Mouse (Mus musculus) CH12.LX (cell line): Measurements from ENCODE around the gene Zcchc24. TPM values are rescaled to one million over a fixed set of nuclear protein-coding genes. Genes with fewer than 3 reads are reported as not detected.

Experiments used
- DNase-seq: peaks from one replicate; pipeline ENCODE4 v3.0.0-alpha.2; 2013; ENCODE audit errors: extremely low read depth
- H3K27ac ChIP-seq: 2 replicates; pipeline ENCODE4 v1.5.1; 2012; ENCODE audit warnings: low read depth, mild to moderate bottlenecking, control low read depth, moderate library complexity; ENCODE audit not compliant: insufficient read depth
- H3K27me3 ChIP-seq: replicated peaks from 2 replicates; pipeline ENCODE3; 2012; ENCODE audit warnings: inconsistent platforms
- H3K36me3 ChIP-seq, 2 experiments: replicated peaks in 1 of 2; 2 replicates each; pipeline versions ENCODE3 to v1.6.1; 2012; ENCODE audit warnings: inconsistent platforms in 1 of 2, low read length in 1 of 2, mild to moderate bottlenecking in 1 of 2, mixed read lengths in 1 of 2, moderate library complexity in 1 of 2; ENCODE audit not compliant: control insufficient read depth in 1 of 2, insufficient read depth in 1 of 2
- H3K4me1 ChIP-seq, 2 experiments: 2 replicates each; pipeline ENCODE4 v1.6.1; 2012; ENCODE audit warnings: inconsistent platforms in 1 of 2, moderate library complexity in 1 of 2; ENCODE audit not compliant: insufficient read depth in 2 of 2, control insufficient read depth in 1 of 2
- H3K4me2 ChIP-seq: 2 replicates; pipeline ENCODE4 v1.6.1; 2012; ENCODE audit warnings: low read depth, mild to moderate bottlenecking, control low read depth; ENCODE audit not compliant: poor library complexity, insufficient read depth, severe bottlenecking
- H3K4me3 ChIP-seq, 3 experiments: fragments of 150-350 bp in 1 of 3; sonication (generic) in 1 of 3; replicated peaks in 1 of 3; 2 replicates each; pipeline versions ENCODE3 to v1.5.1; 2011 to 2012; ENCODE audit warnings: low read depth in 2 of 3, low read length in 2 of 3, mild to moderate bottlenecking in 2 of 3, moderate library complexity in 2 of 3, control low read depth in 1 of 3, improper control_type of control experiment in 1 of 3, inconsistent platforms in 1 of 3, mixed read lengths in 1 of 3; ENCODE audit not compliant: poor library complexity in 1 of 3
- H3K79me2 ChIP-seq: replicated peaks from 2 replicates; pipeline ENCODE4 v1.6.1; 2012; ENCODE audit warnings: mild to moderate bottlenecking, moderate library complexity; ENCODE audit not compliant: control insufficient read depth, poor library complexity, insufficient read depth, severe bottlenecking; ENCODE audit errors: extremely low read depth
- H3K9ac ChIP-seq: 2 replicates; pipeline ENCODE4 v1.6.1; 2012; ENCODE audit warnings: low read depth, mild to moderate bottlenecking, control low read depth, moderate library complexity; ENCODE audit not compliant: insufficient read depth
- H3K9me3 ChIP-seq: replicated peaks from 2 replicates; pipeline ENCODE3; 2012; ENCODE audit warnings: low read length, inconsistent platforms, mixed read lengths
- BHLHE40 ChIP-seq: IDR thresholded peaks from 2 replicates; pipeline ENCODE4 v1.6.1; 2011; ENCODE audit warnings: mild to moderate bottlenecking, low read depth, low read length, improper control_type of control experiment
- CTCF ChIP-seq, 2 experiments: IDR thresholded peaks in 1 of 2; conservative IDR thresholded peaks in 1 of 2; 2 replicates each; pipeline ENCODE4 v1.5.1; 2011 to 2012; ENCODE audit warnings: low read depth in 2 of 2, low read length in 2 of 2, improper control_type of control experiment in 1 of 2, inconsistent platforms in 1 of 2, mild to moderate bottlenecking in 1 of 2, moderate library complexity in 1 of 2
- E2F4 ChIP-seq: IDR thresholded peaks from 2 replicates; pipeline ENCODE4 v1.6.1; 2011; ENCODE audit warnings: low read depth, low read length, improper control_type of control experiment; ENCODE audit not compliant: insufficient replicate concordance
- EP300 ChIP-seq: IDR thresholded peaks from 2 replicates; pipeline ENCODE4 v1.6.1; 2011; ENCODE audit warnings: low read length, improper control_type of control experiment
- ETS1 ChIP-seq: conservative IDR thresholded peaks from 2 replicates; pipeline ENCODE4 v1.6.1; 2012; ENCODE audit warnings: low read depth, mild to moderate bottlenecking, inconsistent platforms, low read length, improper control_type of control experiment, moderate library complexity
- GABPA ChIP-seq: IDR thresholded peaks from 2 replicates; pipeline ENCODE4 v1.6.1; 2012; ENCODE audit warnings: low read depth, low read length, improper control_type of control experiment, inconsistent platforms; ENCODE audit not compliant: insufficient replicate concordance
- HCFC1 ChIP-seq: IDR thresholded peaks from 2 replicates; pipeline ENCODE4 v1.6.1; 2012; ENCODE audit warnings: low read depth, mild to moderate bottlenecking, inconsistent platforms, low read length, improper control_type of control experiment
- IRF4 ChIP-seq: IDR thresholded peaks from 2 replicates; pipeline ENCODE4 v1.6.1; 2014; ENCODE audit warnings: low read depth, mild to moderate bottlenecking, inconsistent platforms, low read length, improper control_type of control experiment
- KAT2A ChIP-seq: IDR thresholded peaks from 2 replicates; pipeline ENCODE4 v1.6.1; 2012; ENCODE audit warnings: low read length, improper control_type of control experiment, inconsistent platforms; ENCODE audit not compliant: insufficient replicate concordance
- MXI1 ChIP-seq: IDR thresholded peaks from 2 replicates; pipeline ENCODE4 v1.6.1; 2011; ENCODE audit warnings: mild to moderate bottlenecking, low read depth, low read length, improper control_type of control experiment
- POLR2A ChIP-seq: IDR thresholded peaks from 2 replicates; pipeline ENCODE4 v1.6.1; 2011; ENCODE audit warnings: low read depth, mild to moderate bottlenecking, improper control_type of control experiment, low read length
- RAD21 ChIP-seq: IDR thresholded peaks from 2 replicates; pipeline ENCODE4 v1.6.1; 2011; ENCODE audit warnings: low read depth, mild to moderate bottlenecking, low read length, improper control_type of control experiment, moderate library complexity
- SIN3A ChIP-seq: IDR thresholded peaks from 2 replicates; pipeline ENCODE4 v1.6.1; 2012; ENCODE audit warnings: low read length, improper control_type of control experiment, inconsistent platforms
- SMC3 ChIP-seq: IDR thresholded peaks from 2 replicates; pipeline ENCODE4 v1.6.1; 2011; ENCODE audit warnings: low read depth, low read length, improper control_type of control experiment
- USF1 ChIP-seq: IDR thresholded peaks from 2 replicates; pipeline ENCODE4 v1.6.1; 2014; ENCODE audit warnings: low read depth, mild to moderate bottlenecking, inconsistent platforms, low read length, improper control_type of control experiment
- ZKSCAN1 ChIP-seq: IDR thresholded peaks from 2 replicates; pipeline ENCODE4 v1.6.1; 2012; ENCODE audit warnings: low read depth, inconsistent platforms, low read length, improper control_type of control experiment, borderline replicate concordance
- ZNF384 ChIP-seq: IDR thresholded peaks from 2 replicates; pipeline ENCODE4 v1.6.1; 2012; ENCODE audit warnings: low read depth, low read length, improper control_type of control experiment, inconsistent platforms
- dilution Hi-C: fragments of 300-500 bp; cut with MboI; formaldehyde crosslinking; loops from 2 replicates; pipeline ENCODE4 v1.14.3; 2020; ENCODE audit warnings: low sequenced_read_pairs; ENCODE audit not compliant: extremely low pct_unique_long_range_greater_than_20kb, extremely low pct_ligation_motif_present
- in situ Hi-C: fragments of 300-500 bp; cut with MboI; formaldehyde crosslinking; loops from 3 replicates; pipeline ENCODE4 v1.14.3; 2019; ENCODE audit warnings: low sequenced_read_pairs, low pct_ligation_motif_present, low pct_unique_long_range_greater_than_20kb, mixed read lengths
- polyA plus RNA-seq: library from polyadenylated mRNA; unstranded; fragments of >175 nt; gene quantifications from 2 replicates; pipeline ENCODE4 v1.2.1, GENCODE M21; 2012; ENCODE audit warnings: low read depth; ENCODE audit not compliant: insufficient read length
- total RNA-seq, 2 experiments: library from RNA; depleted of rRNA; stranded (reverse); fragments of 300-350 nt in 1 of 2; fragments of >200 nt in 1 of 2; gene quantifications; 2 replicates each; pipeline ENCODE4 v1.2.3; 2012 to 2014

Zcchc24 gene
- total and polyA plus RNA-seq, 3 experiments = 0.05 to 0.44 (median 0.08) TPM

DNA sequence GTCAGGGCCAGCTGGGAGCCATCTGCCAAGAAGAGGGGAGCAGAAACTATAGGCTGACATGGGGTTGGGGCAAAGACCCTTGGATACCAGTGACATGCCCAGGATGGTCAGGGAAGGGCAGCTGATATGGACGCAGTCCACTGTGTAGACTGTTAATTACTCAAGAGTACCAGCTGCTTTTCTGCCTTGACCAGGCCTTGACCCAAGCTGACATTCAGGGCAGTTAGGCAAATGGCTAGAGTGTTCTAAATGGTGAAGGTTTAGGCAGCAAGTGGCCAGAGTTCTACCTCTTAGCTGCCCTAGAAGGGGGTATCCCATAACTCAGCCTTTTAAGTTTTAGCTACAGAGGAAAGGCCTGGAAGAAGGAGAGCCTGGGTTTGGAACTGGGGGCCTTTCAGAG, 52.3 kb downstream of the Zcchc24 start:
- Histone ChIP-seq H3K79me2 (no peaks in the 10 kb centered on the region), H3K27me3 (no peaks in the 10 kb centered on the region), H3K27ac (no peak overlapping the region), H3K36me3 (no peaks in the 10 kb centered on the region), H3K4me3 (no peak overlapping the region), H3K4me2 (no peak overlapping the region), H3K9me3 (no peaks in the 10 kb centered on the region), H3K9ac (no peak overlapping the region), H3K4me1 (peaks cover 4 to 27% of the 10 kb centered on the region in 2 experiments; a peak in 3 of 4 replicates)
- dilution Hi-C loops (no loop called here), in situ Hi-C loops (loop anchor here (5.0 to 10.0 kb wide), 2 partner anchors 36 to 98 kb away; no protein-coding TSS in a partner anchor)
- no peak for DNase-seq
- no peak for TF ChIP-seq ZNF384
- no peak for TF ChIP-seq MXI1
- no peak for TF ChIP-seq ZKSCAN1
- no peak for TF ChIP-seq USF1
- no peak for TF ChIP-seq POLR2A
- no peak for TF ChIP-seq IRF4
- TF ChIP-seq BHLHE40 = no peak
- no peak for TF ChIP-seq EP300

GRCm38 (mm10) chr14:25713443-25713842, 55.4 kb downstream of the Zcchc24 start:
- Histone ChIP-seq H3K36me3 (no peaks in the 10 kb centered on the region), H3K9me3 (no peaks in the 10 kb centered on the region), H3K79me2 (no peaks in the 10 kb centered on the region)
- DNase-seq = no peak
- TF ChIP-seq SMC3 (peak; percentile 43), E2F4 (no peak), RAD21 (peak; percentile 53), CTCF (conservative IDR thresholded peaks at IDR 0.05 in 1 of 2, IDR thresholded peaks at IDR 0.05 in 1 of 2; ENCODE audit: low read depth in 2 of 2, low read length in 2 of 2) (peak in 1 of 2 experiments; percentile 65; a peak in 2 of 4 replicates)
- TF ChIP-seq, all 38 proteins: peak for 3
- dilution Hi-C loops (no loop called here), in situ Hi-C loops (loop anchor here (10.0 kb wide), 1 partner anchor 101 kb away; no protein-coding TSS in a partner anchor)
- no peak overlapping the region for H3K4me2 ChIP-seq
- no peaks in the 10 kb centered on the region for H3K27me3 ChIP-seq
- no peak overlapping the region for H3K9ac ChIP-seq
- peaks cover 0 to 11% of the 10 kb centered on the region in 2 experiments; a peak in 2 of 4 replicates for H3K4me1 ChIP-seq
- H3K4me3 ChIP-seq = no peak overlapping the region
- H3K27ac ChIP-seq = no peak overlapping the region

DNA sequence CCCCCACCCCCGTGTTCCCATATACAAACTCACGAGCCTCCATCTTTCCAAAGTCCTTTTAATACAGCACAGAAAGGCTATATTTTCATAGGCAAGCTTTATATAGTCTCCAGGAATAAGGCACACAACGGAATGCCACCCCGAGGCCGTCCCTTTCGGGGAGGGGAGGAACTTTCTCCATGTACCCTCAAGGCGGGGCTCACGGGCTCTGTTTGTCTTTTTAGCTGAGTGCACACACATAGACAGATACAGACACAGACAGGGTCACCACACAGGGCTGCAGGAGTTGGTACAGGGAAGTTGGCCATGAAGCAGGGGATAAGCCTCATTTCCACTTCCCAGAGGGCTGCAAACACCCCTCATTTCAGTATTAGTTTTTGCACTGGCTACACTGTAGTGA, 57.2 kb downstream of the Zcchc24 start:
- no peak overlapping the region for H3K4me3 ChIP-seq
- no peak overlapping the region for H3K27ac ChIP-seq
- dilution Hi-C loops (no loop called here), in situ Hi-C loops (loop anchor here (10.0 kb wide), 1 partner anchor 103 kb away; no protein-coding TSS in a partner anchor)
- peaks cover 0 to 22% of the 10 kb centered on the region in 2 experiments; a peak in 2 of 4 replicates for H3K4me1 ChIP-seq
- H3K79me2 ChIP-seq = no peaks in the 10 kb centered on the region
- no peak overlapping the region for H3K4me2 ChIP-seq
- DNase-seq = no peak
- H3K36me3 ChIP-seq = no peaks in the 10 kb centered on the region
- TF ChIP-seq GABPA (no peak), ETS1 (no peak), RAD21 (no peak), KAT2A (no peak), HCFC1 (no peak), SIN3A (no peak)
- H3K9ac ChIP-seq = no peak overlapping the region
- no peaks in the 10 kb centered on the region for H3K9me3 ChIP-seq
- no peaks in the 10 kb centered on the region for H3K27me3 ChIP-seq
